Mouse (Mus musculus): ENCODE results near the gene Rnf13.
A peak's percentile ranks its signal among the peaks of the same experiment; 100 is the strongest.

Rnf13 gene

GRCm38 (mm10) chr3:57845786-57846661 is 110.2 kb downstream of the Rnf13 start:
- no peak for DNase-seq (ENCODE audit: low spot score)

DNA sequence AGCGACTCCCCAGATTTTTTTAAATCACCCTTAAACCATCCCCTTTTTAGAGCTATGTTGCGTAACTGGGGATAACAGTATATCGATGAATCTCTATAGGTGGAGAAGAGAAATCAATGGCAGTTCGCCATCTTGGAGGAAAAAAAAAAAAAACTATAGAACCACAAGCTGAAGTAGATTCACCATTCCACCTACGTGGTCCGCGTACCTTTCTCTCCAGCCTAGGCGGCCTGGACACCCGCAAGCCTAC is 110.7 kb downstream of the Rnf13 start:
- DNase-seq (ENCODE audit: low spot score): no peak

DNA sequence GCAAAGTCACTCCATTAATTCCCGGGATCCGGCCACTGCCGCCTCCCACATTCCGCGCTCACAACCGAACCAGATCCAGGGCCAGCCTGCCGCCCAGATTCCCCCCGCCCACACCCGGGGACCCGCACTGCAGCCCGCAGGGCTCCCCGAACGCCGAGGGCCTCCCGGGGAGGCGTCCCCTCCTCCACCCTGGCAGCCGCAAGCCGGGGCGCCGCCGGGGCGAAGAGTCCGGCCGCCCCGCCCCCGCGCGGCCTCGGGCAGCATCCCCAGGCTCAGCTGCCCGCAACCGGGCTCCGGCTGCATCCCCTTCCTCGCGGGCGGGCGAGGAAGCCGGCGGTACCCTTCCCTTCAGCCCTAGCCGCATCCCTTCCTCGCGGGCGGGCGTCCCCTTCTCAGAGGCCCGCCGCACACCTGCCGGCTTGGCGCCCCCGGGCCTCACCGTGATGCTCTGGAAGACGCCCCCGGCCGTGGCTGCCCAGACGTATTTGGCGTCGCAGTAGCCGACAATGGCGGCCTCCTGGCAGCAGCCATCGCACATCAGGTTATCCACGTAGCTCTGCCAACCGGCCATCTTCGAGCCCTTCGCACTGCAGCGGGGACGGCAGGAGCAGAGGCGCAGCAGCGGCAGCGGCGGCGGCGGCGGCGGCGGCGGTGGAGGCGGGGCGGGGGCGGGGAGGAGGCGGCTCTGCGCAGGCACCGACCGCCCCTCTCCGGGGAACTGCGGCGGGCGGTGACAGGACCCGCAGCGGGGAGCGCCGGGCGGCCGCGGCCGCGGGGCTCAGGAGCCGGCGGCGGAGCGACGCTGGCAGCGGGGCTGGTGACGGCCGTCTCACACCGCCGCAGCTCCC is 111.3 kb downstream of the Rnf13 start:
- peak; percentile 57 for DNase-seq (ENCODE audit: low spot score)

DNA sequence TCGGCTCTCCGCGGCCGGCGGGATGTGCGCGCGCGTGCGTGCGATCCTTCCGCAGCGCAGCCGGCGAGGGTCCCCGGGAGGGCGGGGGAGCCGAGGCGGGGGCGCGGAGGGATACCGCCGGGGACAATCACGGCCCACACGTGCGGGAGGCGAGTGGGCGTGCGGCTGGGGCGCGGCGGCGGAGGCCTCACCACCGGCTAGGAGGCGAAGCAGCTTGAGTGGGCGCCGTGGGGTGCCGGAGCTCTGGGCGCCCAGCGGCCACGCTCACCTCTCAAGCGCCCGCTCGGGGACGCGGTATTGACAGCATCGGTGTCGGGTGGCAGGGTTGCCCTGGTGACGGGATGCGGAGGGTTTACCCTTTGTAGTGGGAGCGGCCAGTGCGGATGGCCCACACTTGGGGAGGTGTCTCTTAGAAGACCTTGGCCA is 111.9 kb downstream of the Rnf13 start, which contains the start of gene Pfn2:
Gene Pfn2, minus strand, starts transcription at position 320 of the 426 bp plus-strand sequence.
- DNase-seq (ENCODE audit: low spot score): peak; percentile 60

GRCm38 (mm10) chr3:57882945-57883344 is 147.1 kb downstream of the Rnf13 start:
- DNase-seq (ENCODE audit: low spot score): no peak

All from ovary, postnatal 14 days (tissue).